Mouse (Mus musculus) hindbrain, embryonic 14.5 days (tissue): ENCODE measurements around the gene Fam229b. TPM values are rescaled to one million over a fixed set of nuclear protein-coding genes. Genes with fewer than 3 reads are reported as not detected.

ENCODE experiments used
- ATAC-seq: fragments of 200-750 bp; cut with Nextera tagmentation; 2 replicates; pipeline ENCODE4 v1.8.0; 2017; ENCODE audit warnings: moderate number of reproducible peaks, mild to moderate bottlenecking, moderate TSS enrichment, moderate library complexity; ENCODE audit not compliant: low FRiP score
- DNase-seq: peaks from one replicate; pipeline ENCODE4 v3.0.0-alpha.2; 2015; ENCODE audit warnings: low spot score
- H3K27ac ChIP-seq: fragments of 300-500 bp; sonication (generic); 2 replicates; pipeline ENCODE4 v1.5.1; 2014; ENCODE audit warnings: mild to moderate bottlenecking, moderate library complexity
- H3K27me3 ChIP-seq: fragments of 300-500 bp; sonication (generic); 2 replicates; pipeline ENCODE4 v1.6.1; 2014; ENCODE audit warnings: mild to moderate bottlenecking, low read length, mixed read lengths; ENCODE audit not compliant: control insufficient read depth, insufficient read depth
- H3K36me3 ChIP-seq: fragments of 300-500 bp; sonication (generic); replicated peaks from 2 replicates; pipeline ENCODE4 v1.6.1; 2014; ENCODE audit not compliant: control insufficient read depth, insufficient read depth
- H3K4me1 ChIP-seq: fragments of 300-500 bp; sonication (generic); replicated peaks from 2 replicates; pipeline ENCODE4 v1.6.1; 2014; ENCODE audit warnings: antibody characterized with exemption, low read length, mixed read lengths; ENCODE audit not compliant: control insufficient read depth, insufficient read depth
- H3K4me2 ChIP-seq: fragments of 300-500 bp; sonication (generic); replicated peaks from 2 replicates; pipeline ENCODE4 v1.6.1; 2014; ENCODE audit warnings: mild to moderate bottlenecking, moderate library complexity
- H3K4me3 ChIP-seq: fragments of 300-500 bp; sonication (generic); replicated peaks from 2 replicates; pipeline ENCODE4 v1.5.1; 2014; ENCODE audit warnings: mild to moderate bottlenecking, low read length
- H3K9ac ChIP-seq: fragments of 300-500 bp; sonication (generic); 2 replicates; pipeline ENCODE4 v1.6.1; 2014
- H3K9me3 ChIP-seq: fragments of 300-500 bp; sonication (generic); 2 replicates; pipeline ENCODE4 v1.6.1; 2016; ENCODE audit warnings: low read length; ENCODE audit not compliant: control insufficient read depth
- WGBS: fragments of 180-500 bp; shearing (Covaris S2); extraction: QIAGEN DNeasy Blood & Tissue Kit; methylation state at CpG from one replicate; pipeline ENCODE4 v1.1.7; 2014; 5-methylcytosine and 5-hydroxymethylcytosine counted together
- polyA plus RNA-seq: library from polyadenylated mRNA; unstranded; fragments of >200 nt; fragmentation: Nextera tagmentation; extraction: Ambion mirVana; gene quantifications from 2 replicates; pipeline ENCODE4 v1.2.1, GENCODE M21; 2014

Fam229b gene
- polyA plus RNA-seq, 1 experiment from 2014 or later: 38.9 TPM

- Histone ChIP-seq H3K27ac (peak overlapping the region; percentile 100), H3K9ac (no peak overlapping the region), H3K4me3 (no peak overlapping the region), H3K27me3 (no peaks in the 10 kb centered on the region), H3K9me3 (no peaks in the 10 kb centered on the region), H3K4me2 (peak overlapping the region; percentile 94), H3K36me3 (no peaks in the 10 kb centered on the region), H3K4me1 (peaks cover 42% of the 10 kb centered on the region)
- ATAC-seq (no peak), DNase-seq (no peak)
- 46% methylated on average over 9 of the region's 9 CpGs for WGBS
Observed at GRCm38 (mm10) chr10:39169642-39170041, 35.9 kb upstream of the Fam229b start.

- H3K9me3 ChIP-seq: no peaks in the 10 kb centered on the region
- H3K36me3 ChIP-seq: no peaks in the 10 kb centered on the region
- H3K9ac ChIP-seq: no peak overlapping the region
- H3K4me1 ChIP-seq: peaks cover 30% of the 10 kb centered on the region
- WGBS: 91% methylated on average over 11 of the region's 11 CpGs
- ATAC-seq: no peak
- H3K4me2 ChIP-seq: no peak overlapping the region
- H3K27me3 ChIP-seq: no peaks in the 10 kb centered on the region
- no peak overlapping the region for H3K27ac ChIP-seq
- H3K4me3 ChIP-seq: no peak overlapping the region
- DNase-seq: no peak
Observed at GRCm38 (mm10) chr10:39167611-39168010, 33.9 kb upstream of the Fam229b start.

- peak; percentile 42; the same call in 1 of the 2 replicates for ATAC-seq
- Histone ChIP-seq H3K27me3 (no peaks in the 10 kb centered on the region), H3K4me1 (peaks cover 16% of the 10 kb centered on the region), H3K27ac (peak overlapping the region; percentile 88), H3K36me3 (no peaks in the 10 kb centered on the region), H3K4me3 (peak overlapping the region; percentile 28), H3K9me3 (no peaks in the 10 kb centered on the region), H3K9ac (peak overlapping the region; percentile 55), H3K4me2 (peak overlapping the region; percentile 49)
- DNase-seq: peak; percentile 69
- 13% methylated on average over 11 of the region's 11 CpGs for WGBS
Observed at GRCm38 (mm10) chr10:39165632-39166115, 32.0 kb upstream of the Fam229b start.

GRCm38 (mm10) chr10:39163694-39164093, 30.0 kb upstream of the Fam229b start, which contains the start of gene Ccn6:
Gene Ccn6, minus strand, starts transcription at chr10:39163794.
- WGBS: 89% methylated on average over 10 of the region's 10 CpGs

GRCm38 (mm10) chr10:39162666-39163484, 29.2 kb upstream of the Fam229b start:
- Histone ChIP-seq H3K4me3 (no peak overlapping the region), H3K27me3 (no peaks in the 10 kb centered on the region), H3K4me1 (peaks cover 12% of the 10 kb centered on the region; the same call in 1 of the 2 replicates), H3K4me2 (no peak overlapping the region), H3K27ac (no peak overlapping the region), H3K36me3 (no peaks in the 10 kb centered on the region), H3K9ac (no peak overlapping the region), H3K9me3 (no peaks in the 10 kb centered on the region)
- no peak for ATAC-seq
- WGBS: 49% methylated on average over 18 of the region's 18 CpGs
- no peak for DNase-seq

More at GRCm38 (mm10) chr10:39163694-39164093, 30.0 kb upstream of the Fam229b start, which contains the start of gene Ccn6:
- Histone ChIP-seq H3K4me1 (peaks cover 12% of the 10 kb centered on the region; the same call in 1 of the 2 replicates), H3K9me3 (no peaks in the 10 kb centered on the region), H3K27me3 (no peaks in the 10 kb centered on the region), H3K9ac (no peak within 1 kb of the TSS), H3K27ac (no peak within 1 kb of the TSS), H3K36me3 (no peaks in the 10 kb centered on the region), H3K4me3 (no peak within 1 kb of the TSS), H3K4me2 (no peak within 1 kb of the TSS)
- ATAC-seq (no peak), DNase-seq (no peak)

- ATAC-seq: no peak
Observed at GRCm38 (mm10) chr10:39161406-39161805, 27.7 kb upstream of the Fam229b start.

GRCm38 (mm10) chr10:39158306-39158705, 24.6 kb upstream of the Fam229b start:
- no peak overlapping the region for H3K27ac ChIP-seq
- no peak overlapping the region for H3K9ac ChIP-seq
- DNase-seq: no peak
- H3K36me3 ChIP-seq: no peaks in the 10 kb centered on the region
- WGBS: 51% methylated on average over 12 of the region's 12 CpGs
- no peaks in the 10 kb centered on the region for H3K4me1 ChIP-seq
- ATAC-seq: no peak
- no peak overlapping the region for H3K4me2 ChIP-seq
- H3K4me3 ChIP-seq: no peak overlapping the region
- no peaks in the 10 kb centered on the region for H3K27me3 ChIP-seq
- H3K9me3 ChIP-seq: no peaks in the 10 kb centered on the region

More at GRCm38 (mm10) chr10:39161406-39161805, 27.7 kb upstream of the Fam229b start:
- Histone ChIP-seq H3K27ac (no peak overlapping the region), H3K9me3 (no peaks in the 10 kb centered on the region), H3K4me1 (peaks cover 7% of the 10 kb centered on the region; the same call in 1 of the 2 replicates), H3K27me3 (no peaks in the 10 kb centered on the region), H3K9ac (no peak overlapping the region), H3K36me3 (no peaks in the 10 kb centered on the region), H3K4me2 (no peak overlapping the region), H3K4me3 (no peak overlapping the region)
- 96% methylated on average over 1 of the region's 1 CpGs for WGBS
- no peak for DNase-seq

- Histone ChIP-seq H3K27ac (no peak overlapping the region), H3K36me3 (no peaks in the 10 kb centered on the region), H3K9ac (no peak overlapping the region), H3K4me1 (no peaks in the 10 kb centered on the region), H3K9me3 (no peaks in the 10 kb centered on the region), H3K4me3 (no peak overlapping the region), H3K27me3 (no peaks in the 10 kb centered on the region), H3K4me2 (no peak overlapping the region)
- WGBS: 91% methylated on average over 1 of the region's 1 CpGs
- DNase-seq (no peak), ATAC-seq (no peak)
Observed at GRCm38 (mm10) chr10:39157321-39157720, 23.6 kb upstream of the Fam229b start.

GRCm38 (mm10) chr10:39156719-39157118, 23.0 kb upstream of the Fam229b start:
- no peak overlapping the region for H3K4me3 ChIP-seq
- H3K9ac ChIP-seq: no peak overlapping the region
- 91% methylated on average over 5 of the region's 5 CpGs for WGBS
- no peaks in the 10 kb centered on the region for H3K36me3 ChIP-seq
- H3K9me3 ChIP-seq: no peaks in the 10 kb centered on the region
- H3K4me2 ChIP-seq: no peak overlapping the region
- ATAC-seq (no peak), DNase-seq (no peak)
- no peak overlapping the region for H3K27ac ChIP-seq
- no peaks in the 10 kb centered on the region for H3K4me1 ChIP-seq
- H3K27me3 ChIP-seq: no peaks in the 10 kb centered on the region
